Mouse (Mus musculus) limb, embryonic 14.5 days (tissue): ENCODE measurements around the gene Tnik. TPM values are rescaled to one million over a fixed set of nuclear protein-coding genes. Genes with fewer than 3 reads are reported as not detected.

ENCODE experiments used
- ATAC-seq: fragments of 200-750 bp; cut with Nextera tagmentation; 2 replicates; pipeline ENCODE4 v1.8.0; 2017; ENCODE audit warnings: low read depth, moderate number of reproducible peaks, moderate TSS enrichment; ENCODE audit not compliant: low FRiP score
- DNase-seq: peaks from one replicate; pipeline ENCODE4 v3.0.0-alpha.2; 2015; ENCODE audit warnings: low spot score
- H3K27ac ChIP-seq: fragments of 300-500 bp; sonication (generic); replicated peaks from 2 replicates; pipeline ENCODE4 v1.5.1; 2014; ENCODE audit warnings: low read depth, mild to moderate bottlenecking, low read length, moderate library complexity, mixed read lengths
- H3K27me3 ChIP-seq: fragments of 300-500 bp; sonication (generic); 2 replicates; pipeline ENCODE4 v1.6.1; 2014; ENCODE audit warnings: low read length, mixed read lengths; ENCODE audit not compliant: control insufficient read depth, insufficient read depth
- H3K36me3 ChIP-seq: fragments of 300-500 bp; sonication (generic); 2 replicates; pipeline ENCODE4 v1.6.1; 2014; ENCODE audit warnings: mild to moderate bottlenecking, low read length, moderate library complexity, mixed read lengths; ENCODE audit not compliant: control insufficient read depth, insufficient read depth
- H3K4me1 ChIP-seq: fragments of 300-500 bp; sonication (generic); 2 replicates; pipeline ENCODE4 v1.6.1; 2014; ENCODE audit warnings: antibody characterized with exemption, low read length, mixed read lengths; ENCODE audit not compliant: control insufficient read depth, insufficient read depth
- H3K4me2 ChIP-seq: fragments of 300-500 bp; sonication (generic); replicated peaks from 2 replicates; pipeline ENCODE4 v1.6.1; 2014; ENCODE audit warnings: low read depth, mild to moderate bottlenecking, low read length, moderate library complexity; ENCODE audit not compliant: severe bottlenecking
- H3K4me3 ChIP-seq: fragments of 300-500 bp; sonication (generic); replicated peaks from 2 replicates; pipeline ENCODE4 v1.5.1; 2014; ENCODE audit warnings: low read length
- H3K9ac ChIP-seq: fragments of 300-500 bp; sonication (generic); 2 replicates; pipeline ENCODE4 v1.6.1; 2014; ENCODE audit warnings: mild to moderate bottlenecking, low read depth, low read length, moderate library complexity; ENCODE audit not compliant: severe bottlenecking
- H3K9me3 ChIP-seq: fragments of 300-500 bp; sonication (generic); 2 replicates; pipeline ENCODE4 v1.6.1; 2016; ENCODE audit warnings: low read length; ENCODE audit not compliant: control insufficient read depth
- POLR2A ChIP-seq: fragments of 200-500 bp; IDR thresholded peaks from 2 replicates; pipeline ENCODE4 v1.8.0; 2012; ENCODE audit warnings: inconsistent platforms, mild to moderate bottlenecking, moderate library complexity, borderline replicate concordance; ENCODE audit not compliant: insufficient read depth, insufficient read length; ENCODE audit errors: extremely low read depth
- WGBS: fragments of 180-500 bp; shearing (Covaris S2); extraction: QIAGEN DNeasy Blood & Tissue Kit; methylation state at CpG from one replicate; pipeline ENCODE4 v1.1.7; 2014; 5-methylcytosine and 5-hydroxymethylcytosine counted together
- polyA plus RNA-seq, 2 experiments: library from polyadenylated mRNA; depleted of rRNA in 1 of 2; stranded (reverse) in 1 of 2; unstranded in 1 of 2; fragments of >200 nt; fragmentation: Nextera tagmentation in 1 of 2; extraction: Ambion mirVana in 1 of 2; gene quantifications; 2 replicates each; pipeline versions ENCODE4 v1.2.1 to v1.2.3; 2012 to 2014

The Tnik gene
- polyA plus RNA-seq, 2 experiments: 5.4 to 9.6 TPM

- whole genome bisulfite sequencing: 89% methylated on average over 10 of the region's 10 CpGs
- ATAC-seq: no peak
- H3K27me3 ChIP-seq: no peaks in the 10 kb centered on the region
- H3K9ac ChIP-seq: no peak overlapping the region
- TF ChIP-seq POLR2A: no peak
- H3K4me3 ChIP-seq: no peak overlapping the region
- H3K9me3 ChIP-seq: no peaks in the 10 kb centered on the region
- no peaks in the 10 kb centered on the region for H3K4me1 ChIP-seq
- H3K36me3 ChIP-seq: no peaks in the 10 kb centered on the region
- H3K4me2 ChIP-seq: no peak overlapping the region
- H3K27ac ChIP-seq: no peak overlapping the region
- DNase-seq: no peak
These were observed 122.4 kb downstream of the Tnik start for GRCm38 (mm10) chr3:28385199-28385975.

- ATAC-seq (no peak), DNase-seq (no peak)
- 81% methylated on average over 3 of the region's 3 CpGs for WGBS
- no peak overlapping the region for H3K4me2 ChIP-seq
- no peak overlapping the region for H3K4me3 ChIP-seq
- no peaks in the 10 kb centered on the region for H3K36me3 ChIP-seq
- H3K9me3 ChIP-seq: no peaks in the 10 kb centered on the region
- H3K27ac ChIP-seq: no peak overlapping the region
- H3K9ac ChIP-seq: no peak overlapping the region
- H3K4me1 ChIP-seq: no peaks in the 10 kb centered on the region
- TF ChIP-seq POLR2A: no peak
- no peaks in the 10 kb centered on the region for H3K27me3 ChIP-seq
These were observed 125.5 kb downstream of the Tnik start for GRCm38 (mm10) chr3:28388540-28388939.

- Histone ChIP-seq H3K9ac (no peak overlapping the region), H3K9me3 (no peaks in the 10 kb centered on the region), H3K4me3 (no peak overlapping the region), H3K27me3 (no peaks in the 10 kb centered on the region), H3K4me1 (no peaks in the 10 kb centered on the region), H3K4me2 (no peak overlapping the region), H3K27ac (no peak overlapping the region), H3K36me3 (no peaks in the 10 kb centered on the region)
- no peak for ATAC-seq
- no peak for DNase-seq
- WGBS: 90% methylated on average over 2 of the region's 2 CpGs
- TF ChIP-seq POLR2A: no peak
These were observed 127.2 kb downstream of the Tnik start for GRCm38 (mm10) chr3:28390183-28390582.

GRCm38 (mm10) chr3:28392542-28392941 lies 129.5 kb downstream of the Tnik start:
- Histone ChIP-seq H3K9me3 (no peaks in the 10 kb centered on the region), H3K27me3 (no peaks in the 10 kb centered on the region), H3K4me3 (no peak overlapping the region), H3K9ac (no peak overlapping the region), H3K4me1 (no peaks in the 10 kb centered on the region), H3K4me2 (no peak overlapping the region), H3K27ac (no peak overlapping the region), H3K36me3 (no peaks in the 10 kb centered on the region)
- no peak for DNase-seq
- TF ChIP-seq POLR2A: no peak
- ATAC-seq: no peak

GRCm38 (mm10) chr3:28398781-28399180 lies 135.8 kb downstream of the Tnik start:
- H3K4me2 ChIP-seq: no peak overlapping the region
- no peaks in the 10 kb centered on the region for H3K4me1 ChIP-seq
- no peak for ATAC-seq
- no peak for TF ChIP-seq POLR2A
- H3K9me3 ChIP-seq: no peaks in the 10 kb centered on the region
- H3K27me3 ChIP-seq: no peaks in the 10 kb centered on the region
- no peak for DNase-seq
- H3K27ac ChIP-seq: no peak overlapping the region
- 91% methylated on average over 1 of the region's 1 CpGs for WGBS
- H3K9ac ChIP-seq: no peak overlapping the region
- H3K36me3 ChIP-seq: no peaks in the 10 kb centered on the region
- no peak overlapping the region for H3K4me3 ChIP-seq
